Mouse (Mus musculus): ENCODE results near the gene Col6a4. TPM values are rescaled to one million over a fixed set of nuclear protein-coding genes. Genes with fewer than 3 reads are reported as not detected.

The Col6a4 gene
- polyA plus RNA-seq, 2 experiments, result 0.12 to 0.53 TPM

- Histone ChIP-seq H3K27me3 (ENCODE audit: control insufficient read depth, insufficient read depth, low read length) (no peaks in the 10 kb centered on the region), H3K4me2 (replicated peaks; ENCODE audit: low read depth, low read length, severe bottlenecking) (no peak overlapping the region), H3K27ac (replicated peaks; ENCODE audit: low read depth, low read length) (no peak overlapping the region), H3K9ac (ENCODE audit: low read depth, low read length, severe bottlenecking) (no peak overlapping the region), H3K4me1 (ENCODE audit: control insufficient read depth, insufficient read depth, low read length) (no peaks in the 10 kb centered on the region), H3K9me3 (ENCODE audit: control insufficient read depth, low read length) (no peaks in the 10 kb centered on the region), H3K4me3 (replicated peaks; ENCODE audit: low read length) (no peak overlapping the region), H3K36me3 (ENCODE audit: control insufficient read depth, insufficient read depth, low read length) (no peaks in the 10 kb centered on the region)
- no peak for DNase-seq (ENCODE audit: low spot score)
- no peak for ATAC-seq (ENCODE audit: low FRiP score, low read depth)
- WGBS, result 82% methylated on average over 3 of the region's 3 CpGs
- TF ChIP-seq POLR2A (IDR thresholded peaks at IDR 0.05; ENCODE audit: borderline replicate concordance, extremely low read depth, insufficient read depth, insufficient read length), result no peak
Measured at GRCm38 (mm10) chr9:106077953-106078352, 18.6 kb downstream of the Col6a4 start.

DNA sequence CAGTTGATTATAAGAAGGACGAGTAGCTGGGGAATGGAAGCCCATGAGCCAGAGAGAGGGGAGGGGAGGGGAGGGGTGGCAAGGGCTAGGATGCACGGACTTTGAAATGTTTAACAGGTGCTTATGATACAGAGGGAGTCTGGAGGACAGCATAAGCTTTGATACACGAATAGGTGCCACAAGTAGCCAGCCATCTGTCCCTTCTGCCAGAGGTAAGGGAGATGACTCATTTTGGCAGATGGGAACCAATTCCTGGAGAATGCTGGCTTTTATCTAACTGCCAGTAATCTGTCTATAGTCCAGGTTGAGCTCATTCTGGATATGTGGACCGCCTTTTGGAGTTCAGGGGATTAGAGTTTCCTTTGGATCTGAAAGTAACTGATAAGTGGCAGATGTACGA lies 20.3 kb downstream of the Col6a4 start:
- no peak overlapping the region for H3K4me3 ChIP-seq (replicated peaks; ENCODE audit: low read length)
- ATAC-seq (ENCODE audit: low FRiP score, low read depth), result no peak
- H3K4me2 ChIP-seq (replicated peaks; ENCODE audit: low read depth, low read length, severe bottlenecking), result no peak overlapping the region
- H3K27ac ChIP-seq (replicated peaks; ENCODE audit: low read depth, low read length), result no peak overlapping the region
- no peaks in the 10 kb centered on the region for H3K36me3 ChIP-seq (ENCODE audit: control insufficient read depth, insufficient read depth, low read length)
- H3K9me3 ChIP-seq (ENCODE audit: control insufficient read depth, low read length), result no peaks in the 10 kb centered on the region
- TF ChIP-seq POLR2A (IDR thresholded peaks at IDR 0.05; ENCODE audit: borderline replicate concordance, extremely low read depth, insufficient read depth, insufficient read length), result no peak
- no peak overlapping the region for H3K9ac ChIP-seq (ENCODE audit: low read depth, low read length, severe bottlenecking)
- no peak for DNase-seq (ENCODE audit: low spot score)
- no peaks in the 10 kb centered on the region for H3K4me1 ChIP-seq (ENCODE audit: control insufficient read depth, insufficient read depth, low read length)
- WGBS, result 81% methylated on average over 5 of the region's 5 CpGs
- no peaks in the 10 kb centered on the region for H3K27me3 ChIP-seq (ENCODE audit: control insufficient read depth, insufficient read depth, low read length)

DNA sequence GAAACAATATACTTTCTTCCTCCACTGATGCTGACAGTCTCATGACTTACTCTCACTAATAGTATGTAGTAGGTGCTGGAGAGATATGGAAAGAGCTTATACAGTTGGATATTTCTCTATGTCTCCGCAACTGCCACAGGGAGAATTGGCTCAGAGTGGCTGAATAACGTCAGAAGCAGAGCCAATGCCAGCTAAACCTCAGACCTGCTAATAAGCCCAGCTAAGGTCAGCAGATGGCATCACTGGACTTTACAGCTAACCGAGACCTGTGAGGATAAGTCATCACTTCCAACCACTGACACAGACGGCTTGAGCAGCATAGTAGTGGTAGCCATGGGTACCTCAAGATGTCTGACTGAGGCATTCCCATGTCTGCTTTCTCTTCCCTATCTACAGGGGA lies 22.6 kb downstream of the Col6a4 start:
- no peaks in the 10 kb centered on the region for H3K9me3 ChIP-seq (ENCODE audit: control insufficient read depth, low read length)
- no peak overlapping the region for H3K4me2 ChIP-seq (replicated peaks; ENCODE audit: low read depth, low read length, severe bottlenecking)
- DNase-seq (ENCODE audit: low spot score) (no peak), ATAC-seq (ENCODE audit: low FRiP score, low read depth) (no peak)
- H3K4me3 ChIP-seq (replicated peaks; ENCODE audit: low read length), result no peak overlapping the region
- no peak for TF ChIP-seq POLR2A (IDR thresholded peaks at IDR 0.05; ENCODE audit: borderline replicate concordance, extremely low read depth, insufficient read depth, insufficient read length)
- H3K27me3 ChIP-seq (ENCODE audit: control insufficient read depth, insufficient read depth, low read length), result no peaks in the 10 kb centered on the region
- no peak overlapping the region for H3K9ac ChIP-seq (ENCODE audit: low read depth, low read length, severe bottlenecking)
- 83% methylated on average over 4 of the region's 4 CpGs for WGBS
- H3K36me3 ChIP-seq (ENCODE audit: control insufficient read depth, insufficient read depth, low read length), result no peaks in the 10 kb centered on the region
- H3K4me1 ChIP-seq (ENCODE audit: control insufficient read depth, insufficient read depth, low read length), result no peaks in the 10 kb centered on the region
- H3K27ac ChIP-seq (replicated peaks; ENCODE audit: low read depth, low read length), result no peak overlapping the region

- Histone ChIP-seq H3K4me3 (replicated peaks; ENCODE audit: low read length) (no peak overlapping the region), H3K27ac (replicated peaks; ENCODE audit: low read depth, low read length) (no peak overlapping the region), H3K9me3 (ENCODE audit: control insufficient read depth, low read length) (no peaks in the 10 kb centered on the region), H3K27me3 (ENCODE audit: control insufficient read depth, insufficient read depth, low read length) (no peaks in the 10 kb centered on the region), H3K36me3 (ENCODE audit: control insufficient read depth, insufficient read depth, low read length) (no peaks in the 10 kb centered on the region), H3K4me1 (ENCODE audit: control insufficient read depth, insufficient read depth, low read length) (no peaks in the 10 kb centered on the region), H3K9ac (ENCODE audit: low read depth, low read length, severe bottlenecking) (no peak overlapping the region), H3K4me2 (replicated peaks; ENCODE audit: low read depth, low read length, severe bottlenecking) (no peak overlapping the region)
- WGBS, result 57% methylated on average over 6 of the region's 6 CpGs
- DNase-seq (ENCODE audit: low spot score), result no peak
- TF ChIP-seq POLR2A (IDR thresholded peaks at IDR 0.05; ENCODE audit: borderline replicate concordance, extremely low read depth, insufficient read depth, insufficient read length), result no peak
- no peak for ATAC-seq (ENCODE audit: low FRiP score, low read depth)
Measured at GRCm38 (mm10) chr9:106071651-106072050, 24.9 kb downstream of the Col6a4 start.

DNA sequence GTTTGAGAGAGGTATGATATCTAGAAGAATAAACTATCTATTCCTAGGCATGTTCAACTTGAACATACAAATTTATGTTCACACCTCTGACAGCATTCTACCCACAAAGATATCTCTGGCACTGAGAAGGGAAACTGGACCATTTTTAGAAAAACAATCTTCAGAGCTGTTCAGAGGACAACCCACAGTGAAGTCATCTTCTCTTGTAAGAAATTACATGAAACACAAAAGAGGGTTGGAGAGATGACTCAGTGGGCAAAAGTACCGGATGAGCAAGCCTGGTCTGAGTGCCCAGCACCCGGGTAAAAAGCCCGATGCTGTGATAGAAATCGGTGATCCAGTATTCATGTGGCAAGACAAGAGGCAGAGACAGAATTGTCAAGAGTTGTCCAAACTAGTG lies 43.1 kb downstream of the Col6a4 start:
- no peaks in the 10 kb centered on the region for H3K9me3 ChIP-seq (ENCODE audit: control insufficient read depth, low read length)
- no peaks in the 10 kb centered on the region for H3K36me3 ChIP-seq (ENCODE audit: control insufficient read depth, insufficient read depth, low read length)
- DNase-seq (ENCODE audit: low spot score), result no peak
- TF ChIP-seq POLR2A (IDR thresholded peaks at IDR 0.05; ENCODE audit: borderline replicate concordance, extremely low read depth, insufficient read depth, insufficient read length), result no peak
- H3K27me3 ChIP-seq (ENCODE audit: control insufficient read depth, insufficient read depth, low read length), result no peaks in the 10 kb centered on the region
- no peak overlapping the region for H3K27ac ChIP-seq (replicated peaks; ENCODE audit: low read depth, low read length)
- WGBS, result 92% methylated on average over 4 of the region's 4 CpGs
- H3K9ac ChIP-seq (ENCODE audit: low read depth, low read length, severe bottlenecking), result no peak overlapping the region
- H3K4me1 ChIP-seq (ENCODE audit: control insufficient read depth, insufficient read depth, low read length), result no peaks in the 10 kb centered on the region
- no peak for ATAC-seq (ENCODE audit: low FRiP score, low read depth)
- H3K4me2 ChIP-seq (replicated peaks; ENCODE audit: low read depth, low read length, severe bottlenecking), result no peak overlapping the region
- no peak overlapping the region for H3K4me3 ChIP-seq (replicated peaks; ENCODE audit: low read length)

- Histone ChIP-seq H3K9me3 (ENCODE audit: control insufficient read depth, low read length) (no peaks in the 10 kb centered on the region), H3K27ac (replicated peaks; ENCODE audit: low read depth, low read length) (no peak overlapping the region), H3K9ac (ENCODE audit: low read depth, low read length, severe bottlenecking) (no peak overlapping the region), H3K4me2 (replicated peaks; ENCODE audit: low read depth, low read length, severe bottlenecking) (no peak overlapping the region), H3K4me3 (replicated peaks; ENCODE audit: low read length) (no peak overlapping the region), H3K27me3 (ENCODE audit: control insufficient read depth, insufficient read depth, low read length) (no peaks in the 10 kb centered on the region), H3K36me3 (ENCODE audit: control insufficient read depth, insufficient read depth, low read length) (no peaks in the 10 kb centered on the region), H3K4me1 (ENCODE audit: control insufficient read depth, insufficient read depth, low read length) (no peaks in the 10 kb centered on the region)
- TF ChIP-seq POLR2A (IDR thresholded peaks at IDR 0.05; ENCODE audit: borderline replicate concordance, extremely low read depth, insufficient read depth, insufficient read length), result no peak
- 71% methylated on average over 9 of the region's 9 CpGs for WGBS
- ATAC-seq (ENCODE audit: low FRiP score, low read depth), result no peak
- DNase-seq (ENCODE audit: low spot score), result no peak
Measured at GRCm38 (mm10) chr9:106043921-106044503, 52.6 kb downstream of the Col6a4 start.

Data from limb, embryonic 14.5 days (tissue).